Mouse (Mus musculus) erythroblast, embryonic 14.5 days (primary cell): ENCODE data around the gene Fdx1. TPM values are rescaled to one million over a fixed set of nuclear protein-coding genes. Genes with fewer than 3 reads are reported as not detected.

ENCODE experiments used
- H3K27me3 ChIP-seq: 2 replicates; pipeline ENCODE4 v1.6.1; 2012; ENCODE audit warnings: inconsistent platforms; ENCODE audit not compliant: control insufficient read depth
- H3K36me3 ChIP-seq: 2 replicates; pipeline ENCODE4 v1.6.1; 2012; ENCODE audit warnings: mild to moderate bottlenecking, inconsistent platforms; ENCODE audit not compliant: control insufficient read depth
- H3K4me1 ChIP-seq: 2 replicates; pipeline ENCODE4 v1.6.1; 2012; ENCODE audit warnings: inconsistent platforms; ENCODE audit not compliant: control insufficient read depth
- H3K4me3 ChIP-seq: replicated peaks from 2 replicates; pipeline ENCODE3; 2012; ENCODE audit warnings: moderate library complexity, mild to moderate bottlenecking, inconsistent platforms
- H3K9me3 ChIP-seq: 2 replicates; pipeline ENCODE4 v1.6.1; 2012; ENCODE audit warnings: low read length, inconsistent platforms, mixed read lengths; ENCODE audit not compliant: control insufficient read depth
- GATA1 ChIP-seq: IDR thresholded peaks from 2 replicates; pipeline ENCODE4 v1.6.1; 2012; ENCODE audit warnings: low read length, inconsistent platforms, mixed read lengths
- TAL1 ChIP-seq: IDR thresholded peaks from 3 replicates; pipeline ENCODE4 v1.6.1; 2012; ENCODE audit warnings: low read length, inconsistent platforms, mixed read lengths
- polyA plus RNA-seq: library from polyadenylated mRNA; stranded (reverse); fragments of >175 nt; gene quantifications from 2 replicates; pipeline ENCODE4 v1.2.3, GENCODE M21; 2012

Gene Fdx1
- polyA plus RNA-seq, 1 experiment = 0.21 TPM

- Histone ChIP-seq H3K4me1 (no peaks in the 10 kb centered on the region), H3K9me3 (no peaks in the 10 kb centered on the region), H3K36me3 (no peaks in the 10 kb centered on the region), H3K27me3 (no peaks in the 10 kb centered on the region), H3K4me3 (no peak overlapping the region)
- TF ChIP-seq TAL1 (no peak), GATA1 (no peak)
Measured at GRCm38 (mm10) chr9:51993486-51994275, 30.3 kb upstream of the Fdx1 start.

DNA sequence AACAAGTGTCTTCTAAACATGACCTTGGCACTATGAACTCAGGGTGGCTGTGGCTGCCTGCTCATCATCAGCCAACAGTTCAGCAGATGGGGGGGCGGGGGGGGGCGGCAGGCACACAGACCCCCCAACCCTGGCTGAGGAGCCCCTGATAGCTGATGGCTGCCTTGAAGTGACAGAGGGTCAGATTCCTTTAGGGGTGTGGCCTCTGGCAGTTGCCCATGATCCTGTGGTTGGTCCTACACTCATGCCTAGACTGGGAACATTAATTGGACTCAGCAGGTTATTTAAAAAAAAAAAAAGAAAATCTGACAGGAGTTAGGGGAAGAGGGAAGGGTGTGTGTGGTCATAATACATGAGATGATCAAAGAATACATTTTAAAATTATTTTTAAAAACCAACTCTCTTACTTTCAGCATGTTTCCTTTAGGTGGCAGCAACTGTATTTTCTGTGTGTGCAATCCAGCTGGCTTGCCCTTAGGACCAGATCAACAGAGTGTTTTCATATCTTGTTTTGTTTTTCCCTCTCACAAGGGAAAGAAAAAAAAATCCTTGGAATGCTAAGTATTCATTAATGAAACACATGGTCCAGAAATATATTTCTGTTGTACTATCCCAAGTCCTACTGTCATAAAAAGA lies 28.0 kb upstream of the Fdx1 start:
- TF ChIP-seq GATA1 = no peak
- no peak for TF ChIP-seq TAL1
- Histone ChIP-seq H3K4me1 (no peaks in the 10 kb centered on the region), H3K36me3 (no peaks in the 10 kb centered on the region), H3K27me3 (no peaks in the 10 kb centered on the region), H3K9me3 (no peaks in the 10 kb centered on the region), H3K4me3 (no peak overlapping the region)

- H3K36me3 ChIP-seq = no peaks in the 10 kb centered on the region
- H3K9me3 ChIP-seq = no peaks in the 10 kb centered on the region
- H3K4me1 ChIP-seq = no peaks in the 10 kb centered on the region
- no peak for TF ChIP-seq GATA1
- no peak for TF ChIP-seq TAL1
- no peak overlapping the region for H3K4me3 ChIP-seq
- H3K27me3 ChIP-seq = no peaks in the 10 kb centered on the region
Measured at GRCm38 (mm10) chr9:51990828-51991227, 27.5 kb upstream of the Fdx1 start.

- Histone ChIP-seq H3K9me3 (no peaks in the 10 kb centered on the region), H3K4me3 (no peak overlapping the region), H3K36me3 (no peaks in the 10 kb centered on the region), H3K27me3 (no peaks in the 10 kb centered on the region), H3K4me1 (no peaks in the 10 kb centered on the region)
- TF ChIP-seq GATA1 (no peak), TAL1 (no peak)
Measured at GRCm38 (mm10) chr9:51985493-51986099, 22.2 kb upstream of the Fdx1 start.

- Histone ChIP-seq H3K27me3 (no peaks in the 10 kb centered on the region), H3K4me1 (no peaks in the 10 kb centered on the region), H3K36me3 (no peaks in the 10 kb centered on the region), H3K4me3 (no peak overlapping the region), H3K9me3 (no peaks in the 10 kb centered on the region)
- TF ChIP-seq GATA1 (no peak), TAL1 (no peak)
Measured at GRCm38 (mm10) chr9:51981131-51981530, 17.8 kb upstream of the Fdx1 start.

DNA sequence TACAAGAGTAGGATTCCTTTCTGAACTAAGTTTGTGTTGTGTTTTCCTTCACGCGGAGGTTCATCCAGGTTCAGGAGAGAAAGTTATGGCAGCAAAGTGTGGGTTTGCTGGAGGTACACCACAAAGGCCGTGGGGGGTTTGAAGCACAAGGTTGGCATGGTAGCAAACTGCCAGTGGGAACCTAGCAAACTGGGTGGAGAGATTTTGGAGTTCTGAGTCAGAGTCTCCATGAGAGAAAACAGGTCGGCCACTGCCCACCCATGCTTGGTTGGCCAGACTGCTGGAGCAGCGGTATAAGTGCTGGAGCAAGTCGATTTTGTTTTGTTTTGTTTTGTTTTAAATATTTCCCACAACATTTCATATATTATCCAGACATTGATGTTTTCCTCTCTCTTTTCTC lies 15.9 kb upstream of the Fdx1 start:
- H3K4me1 ChIP-seq = no peaks in the 10 kb centered on the region
- no peak overlapping the region for H3K4me3 ChIP-seq
- no peaks in the 10 kb centered on the region for H3K27me3 ChIP-seq
- no peak for TF ChIP-seq TAL1
- no peaks in the 10 kb centered on the region for H3K36me3 ChIP-seq
- no peaks in the 10 kb centered on the region for H3K9me3 ChIP-seq

GRCm38 (mm10) chr9:51978545-51979259 lies 15.3 kb upstream of the Fdx1 start:
- no peak overlapping the region for H3K4me3 ChIP-seq
- H3K4me1 ChIP-seq = no peaks in the 10 kb centered on the region
- H3K36me3 ChIP-seq = no peaks in the 10 kb centered on the region
- H3K9me3 ChIP-seq = no peaks in the 10 kb centered on the region
- TF ChIP-seq TAL1 (no peak), GATA1 (no peak)
- H3K27me3 ChIP-seq = no peaks in the 10 kb centered on the region

- H3K9me3 ChIP-seq = no peaks in the 10 kb centered on the region
- H3K36me3 ChIP-seq = no peaks in the 10 kb centered on the region
- no peak overlapping the region for H3K4me3 ChIP-seq
- H3K4me1 ChIP-seq = no peaks in the 10 kb centered on the region
- TF ChIP-seq GATA1 = no peak
- TF ChIP-seq TAL1 = no peak
- no peaks in the 10 kb centered on the region for H3K27me3 ChIP-seq
Measured at GRCm38 (mm10) chr9:51977439-51978000, 14.2 kb upstream of the Fdx1 start.
